Mouse (Mus musculus) layer of hippocampus, postnatal 36 days (tissue): ENCODE measurements at regions not wholly inside any gene's neighbourhood (a gene's known extent, or its start where the extent isn't known, plus 50 kb on each side); places are given as distances from the start of the nearest gene placed in this dataset.

ENCODE experiments used
- DNase-seq, 2 experiments: peaks; one replicate each; pipeline ENCODE4 v3.0.0; 2022

GRCm38 (mm10) chr16:49278478-49278877 is 221.2 kb downstream of the Myh15 start:
- peak; percentile 32 to 47 for DNase-seq

GRCm38 (mm10) chr16:49288096-49288714 is 230.9 kb downstream of the Myh15 start:
- DNase-seq: peak in 1 of 2 experiments; percentile 10

GRCm38 (mm10) chr16:49289200-49290079 is 232.2 kb downstream of the Myh15 start:
- peak; percentile 33 to 40 for DNase-seq

- no peak for DNase-seq
These were observed 246.5 kb downstream of the Myh15 start for GRCm38 (mm10) chr16:49303612-49304307.

- DNase-seq: no peak
These were observed 247.1 kb downstream of the Myh15 start for GRCm38 (mm10) chr16:49304354-49304753.

GRCm38 (mm10) chr16:49317061-49317460 is 259.8 kb downstream of the Myh15 start:
- DNase-seq: no peak

GRCm38 (mm10) chr16:49319047-49319678 is 261.9 kb downstream of the Myh15 start:
- no peak for DNase-seq

- DNase-seq: no peak
These were observed 262.5 kb downstream of the Myh15 start for GRCm38 (mm10) chr16:49319774-49320173.

- DNase-seq: no peak
These were observed 264.7 kb downstream of the Myh15 start for GRCm38 (mm10) chr16:49321951-49322350.

- no peak for DNase-seq
These were observed 273.6 kb downstream of the Myh15 start for GRCm38 (mm10) chr16:49330725-49331386.

GRCm38 (mm10) chr16:49332107-49332722 is 274.9 kb downstream of the Myh15 start:
- peak; percentile 17 to 40 for DNase-seq

GRCm38 (mm10) chr16:49335916-49336315 is 278.6 kb downstream of the Myh15 start:
- DNase-seq: peak; percentile 31 to 37

- DNase-seq: no peak
These were observed 280.7 kb downstream of the Myh15 start for GRCm38 (mm10) chr16:49337948-49338347.

GRCm38 (mm10) chr16:49358404-49358803 is 301.1 kb downstream of the Myh15 start:
- DNase-seq: no peak

- DNase-seq: no peak
These were observed 304.4 kb downstream of the Myh15 start for GRCm38 (mm10) chr16:49361731-49362130.

GRCm38 (mm10) chr16:49369450-49369849 is 312.2 kb downstream of the Myh15 start:
- DNase-seq: no peak

GRCm38 (mm10) chr16:49375108-49375507 is 317.8 kb downstream of the Myh15 start:
- DNase-seq: no peak

- DNase-seq: no peak
These were observed 320.0 kb upstream of the Ift57 start for GRCm38 (mm10) chr16:49378917-49379473.

- DNase-seq: no peak
These were observed 310.9 kb upstream of the Ift57 start for GRCm38 (mm10) chr16:49388135-49388534.

GRCm38 (mm10) chr16:49407956-49408795 is 290.9 kb upstream of the Ift57 start:
- DNase-seq: no peak
